Mouse (Mus musculus): ENCODE results near the gene Timm23. TPM values are rescaled to one million over a fixed set of nuclear protein-coding genes. Genes with fewer than 3 reads are reported as not detected.
"Not testable (repeated sequence)": the region's sequence is repeated elsewhere in the genome, so short reads cannot be mapped to it uniquely, and the experiment has no call there.

Gene Timm23
- polyA plus RNA-seq (2015; fragmentation: Nextera tagmentation; extraction: Ambion mirVana) = 269 and 291 TPM in 2 replicates

- H3K27me3 ChIP-seq = no peaks in the 10 kb centered on the region
- H3K4me3 ChIP-seq = peak within 1 kb of the TSS; percentile 99
- WGBS = 0% methylated on average over 71 of the region's 77 CpGs
- peak within 1 kb of the TSS; percentile 77 for H3K27ac ChIP-seq
- ATAC-seq (ENCODE audit: insufficient number of reproducible peaks, low FRiP score, low TSS enrichment, low read depth) = peak; percentile 88
- H3K9ac ChIP-seq = peak within 1 kb of the TSS; percentile 96
- H3K36me3 ChIP-seq = peaks cover 20% of the 10 kb centered on the region
- H3K4me1 ChIP-seq = peaks cover 18% of the 10 kb centered on the region
- peak within 1 kb of the TSS; percentile 64 for H3K4me2 ChIP-seq
- no peaks in the 10 kb centered on the region for H3K9me3 ChIP-seq
These were observed at the start of gene Timm23, which contains the start of gene Parg for GRCm38 (mm10) chr14:32201791-32202451. Timm23 (minus strand) TSS chr14:32201898. Parg (plus strand) TSS chr14:32201949.

GRCm38 (mm10) chr14:32249616-32250015, 47.9 kb upstream of the Timm23 start:
- no peaks in the 10 kb centered on the region for H3K4me1 ChIP-seq
- no peak overlapping the region for H3K4me3 ChIP-seq
- H3K9ac ChIP-seq = no peak overlapping the region
- no peak overlapping the region for H3K4me2 ChIP-seq
- no peaks in the 10 kb centered on the region for H3K9me3 ChIP-seq
- H3K36me3 ChIP-seq = peaks cover 12% of the 10 kb centered on the region; the same call in 1 of the 2 replicates
- 84% methylated on average over 6 of the region's 6 CpGs for WGBS
- ATAC-seq (ENCODE audit: insufficient number of reproducible peaks, low FRiP score, low TSS enrichment, low read depth) = no peak
- no peak overlapping the region for H3K27ac ChIP-seq
- no peaks in the 10 kb centered on the region for H3K27me3 ChIP-seq

GRCm38 (mm10) chr14:32246019-32246418, 44.3 kb upstream of the Timm23 start:
- no peak for ATAC-seq (ENCODE audit: insufficient number of reproducible peaks, low FRiP score, low TSS enrichment, low read depth)
- WGBS = 52% methylated on average over 2 of the region's 2 CpGs
- Histone ChIP-seq H3K27me3 (no peaks in the 10 kb centered on the region), H3K27ac (no peak overlapping the region), H3K4me1 (no peaks in the 10 kb centered on the region), H3K36me3 (peaks cover 20% of the 10 kb centered on the region; the same call in 1 of the 2 replicates), H3K9ac (no peak overlapping the region), H3K4me2 (no peak overlapping the region), H3K9me3 (no peaks in the 10 kb centered on the region), H3K4me3 (no peak overlapping the region)

- Histone ChIP-seq H3K27me3 (no peaks in the 10 kb centered on the region), H3K36me3 (peaks cover 27% of the 10 kb centered on the region; the same call in 1 of the 2 replicates), H3K27ac (no peak overlapping the region), H3K9ac (no peak overlapping the region), H3K4me3 (no peak overlapping the region), H3K4me1 (no peaks in the 10 kb centered on the region), H3K9me3 (no peaks in the 10 kb centered on the region), H3K4me2 (no peak overlapping the region)
- 73% methylated on average over 4 of the region's 4 CpGs for WGBS
- no peak for ATAC-seq (ENCODE audit: insufficient number of reproducible peaks, low FRiP score, low TSS enrichment, low read depth)
These were observed 40.7 kb upstream of the Timm23 start for GRCm38 (mm10) chr14:32242401-32242800.

- Histone ChIP-seq H3K4me1 (no peaks in the 10 kb centered on the region), H3K27me3 (no peaks in the 10 kb centered on the region)
These were observed 27.3 kb upstream of the Timm23 start for GRCm38 (mm10) chr14:32228996-32229395.

GRCm38 (mm10) chr14:32226601-32227000, 24.9 kb upstream of the Timm23 start:
- Histone ChIP-seq H3K4me1 (no peaks in the 10 kb centered on the region), H3K9me3 (no peaks in the 10 kb centered on the region), H3K36me3 (peaks cover 15% of the 10 kb centered on the region), H3K4me2 (no peak overlapping the region), H3K4me3 (no peak overlapping the region), H3K9ac (no peak overlapping the region), H3K27me3 (no peaks in the 10 kb centered on the region), H3K27ac (no peak overlapping the region)
- no peak for ATAC-seq (ENCODE audit: insufficient number of reproducible peaks, low FRiP score, low TSS enrichment, low read depth)

More at GRCm38 (mm10) chr14:32228996-32229395, 27.3 kb upstream of the Timm23 start:
- Histone ChIP-seq H3K9ac (no peak overlapping the region), H3K4me3 (no peak overlapping the region), H3K36me3 (peaks cover 12% of the 10 kb centered on the region), H3K27ac (no peak overlapping the region), H3K4me2 (no peak overlapping the region), H3K9me3 (no peaks in the 10 kb centered on the region)
- WGBS = 0% methylated on average over 2 of the region's 2 CpGs
- no peak for ATAC-seq (ENCODE audit: insufficient number of reproducible peaks, low FRiP score, low TSS enrichment, low read depth)

GRCm38 (mm10) chr14:32201354-32201753, 344 bp downstream of the Timm23 start:
- H3K27ac ChIP-seq = peak overlapping the region; percentile 77; the same call in 1 of the 2 replicates
- peak overlapping the region; percentile 60 for H3K4me2 ChIP-seq
- 0% methylated on average over 26 of the region's 26 CpGs for WGBS
- H3K36me3 ChIP-seq = peaks cover 24% of the 10 kb centered on the region
- ATAC-seq (ENCODE audit: insufficient number of reproducible peaks, low FRiP score, low TSS enrichment, low read depth) = no peak
- H3K4me1 ChIP-seq = peaks cover 18% of the 10 kb centered on the region
- H3K9ac ChIP-seq = peak overlapping the region; percentile 96
- no peaks in the 10 kb centered on the region for H3K9me3 ChIP-seq
- H3K4me3 ChIP-seq = peak overlapping the region; percentile 99
- H3K27me3 ChIP-seq = no peaks in the 10 kb centered on the region

- peaks cover 57% of the 10 kb centered on the region for H3K36me3 ChIP-seq
- not testable (repeated sequence) for H3K9me3 ChIP-seq; H3K27me3 ChIP-seq; H3K27ac ChIP-seq; H3K9ac ChIP-seq; ATAC-seq (ENCODE audit: insufficient number of reproducible peaks, low FRiP score, low TSS enrichment, low read depth); H3K4me2 ChIP-seq; H3K4me1 ChIP-seq; H3K4me3 ChIP-seq
- 82% methylated on average over 5 of the region's 5 CpGs for WGBS
These were observed 8.1 kb downstream of the Timm23 start for GRCm38 (mm10) chr14:32193557-32193956.

- no peak for ATAC-seq (ENCODE audit: insufficient number of reproducible peaks, low FRiP score, low TSS enrichment, low read depth)
- H3K27me3 ChIP-seq = no peaks in the 10 kb centered on the region
These were observed 9.3 kb downstream of the Timm23 start for GRCm38 (mm10) chr14:32192437-32192836.

GRCm38 (mm10) chr14:32191926-32192325, 9.8 kb downstream of the Timm23 start:
- H3K27ac ChIP-seq = no peak overlapping the region
- H3K4me3 ChIP-seq = no peak overlapping the region
- H3K36me3 ChIP-seq = peaks cover 58% of the 10 kb centered on the region
- WGBS = 90% methylated on average over 5 of the region's 5 CpGs
- no peaks in the 10 kb centered on the region for H3K9me3 ChIP-seq
- H3K4me2 ChIP-seq = no peak overlapping the region
- no peaks in the 10 kb centered on the region for H3K27me3 ChIP-seq
- H3K4me1 ChIP-seq = no peaks in the 10 kb centered on the region
- no peak overlapping the region for H3K9ac ChIP-seq
- ATAC-seq (ENCODE audit: insufficient number of reproducible peaks, low FRiP score, low TSS enrichment, low read depth) = no peak

More at GRCm38 (mm10) chr14:32192437-32192836, 9.3 kb downstream of the Timm23 start:
- whole genome bisulfite sequencing = 46% methylated on average over 3 of the region's 3 CpGs
- H3K36me3 ChIP-seq = peaks cover 58% of the 10 kb centered on the region
- H3K9ac ChIP-seq = no peak overlapping the region
- no peaks in the 10 kb centered on the region for H3K4me1 ChIP-seq
- no peak overlapping the region for H3K4me3 ChIP-seq
- no peak overlapping the region for H3K4me2 ChIP-seq
- H3K9me3 ChIP-seq = no peaks in the 10 kb centered on the region
- no peak overlapping the region for H3K27ac ChIP-seq

- 88% methylated on average over 6 of the region's 6 CpGs for WGBS
- Histone ChIP-seq H3K4me3 (no peak overlapping the region), H3K4me2 (no peak overlapping the region), H3K4me1 (no peaks in the 10 kb centered on the region), H3K27ac (no peak overlapping the region), H3K9me3 (no peaks in the 10 kb centered on the region), H3K36me3 (peaks cover 59% of the 10 kb centered on the region), H3K9ac (no peak overlapping the region), H3K27me3 (no peaks in the 10 kb centered on the region)
- no peak for ATAC-seq (ENCODE audit: insufficient number of reproducible peaks, low FRiP score, low TSS enrichment, low read depth)
These were observed 10.9 kb downstream of the Timm23 start for GRCm38 (mm10) chr14:32190627-32191391.

GRCm38 (mm10) chr14:32183846-32184245, 17.9 kb downstream of the Timm23 start:
- Histone ChIP-seq H3K4me1 (no peaks in the 10 kb centered on the region), H3K27me3 (no peaks in the 10 kb centered on the region), H3K9ac (no peak overlapping the region), H3K4me3 (no peak overlapping the region), H3K36me3 (peaks cover 77% of the 10 kb centered on the region), H3K9me3 (no peaks in the 10 kb centered on the region), H3K4me2 (no peak overlapping the region), H3K27ac (no peak overlapping the region)
- no peak for ATAC-seq (ENCODE audit: insufficient number of reproducible peaks, low FRiP score, low TSS enrichment, low read depth)
- 92% methylated on average over 4 of the region's 4 CpGs for WGBS
